Comparison of ENCODE assay signal across 9 mouse cellular contexts in the genomic region with DNA sequence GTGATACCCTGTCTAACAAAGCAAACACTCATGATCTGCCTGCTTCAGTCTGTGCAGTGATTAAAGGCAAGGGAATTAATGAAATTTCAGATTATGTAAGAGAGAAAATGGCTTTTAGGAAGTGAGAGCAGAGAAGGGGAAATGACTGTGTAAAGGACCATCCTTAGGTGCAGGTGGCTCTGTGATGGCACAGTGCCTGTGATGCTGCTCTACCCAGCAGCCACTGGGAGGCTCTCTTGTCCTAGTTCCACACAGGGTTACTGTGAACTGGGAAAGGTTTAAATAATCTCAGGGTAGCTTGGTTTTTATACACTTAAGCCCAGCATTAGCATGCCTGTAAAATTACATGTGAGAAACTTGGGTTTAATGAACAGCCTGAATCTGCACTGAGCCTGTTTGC. TPM values are rescaled to one million over a fixed set of nuclear protein-coding genes. Genes with fewer than 3 reads are reported as not detected.
DNase-seq lines count a peak whose midpoint lies in the region; ATAC-seq and TF ChIP-seq lines count a peak whose summit lies in the region.
"Had no signal": no experiment of that assay in that cellular context is flagged by ENCODE, and none has a peak within 500 bp of the region (broad histone marks: within the 10 kb centered on the region; RNA-seq: fewer than 3 reads in every experiment).

No protein-coding gene starts in this region.

- peaks cover 36% of the 10 kb centered on the region for H3K36me3 ChIP-seq in embryonic facial prominence, embryonic 12.5 days
- H3K36me3 ChIP-seq in hindbrain, embryonic 11.5 days (ENCODE audit: control insufficient read depth, insufficient read depth, low read length), result no peaks in the 10 kb centered on the region
- peaks cover 43% of the 10 kb centered on the region for H3K36me3 ChIP-seq in midbrain, embryonic 14.5 days (ENCODE audit: control insufficient read depth, insufficient read depth, low read length)

- H3K27ac ChIP-seq in left cerebral cortex, adult 2 months, result no peak overlapping the region
- no peak overlapping the region for H3K27ac ChIP-seq in embryonic facial prominence, embryonic 12.5 days
- no peak overlapping the region for H3K27ac ChIP-seq in hindbrain, embryonic 11.5 days (ENCODE audit: low read depth, low read length)
- H3K27ac ChIP-seq in midbrain, embryonic 14.5 days (replicated peaks; ENCODE audit: low read depth, low read length), result no peak overlapping the region
- H3K27ac ChIP-seq: limb, embryonic 12.5 days had no signal

- H3K4me1 ChIP-seq in embryonic facial prominence, embryonic 12.5 days, result no peaks in the 10 kb centered on the region
- no peaks in the 10 kb centered on the region for H3K4me1 ChIP-seq in hindbrain, embryonic 11.5 days (replicated peaks; ENCODE audit: control insufficient read depth, insufficient read depth, low read length)
- no peaks in the 10 kb centered on the region for H3K4me1 ChIP-seq in midbrain, embryonic 14.5 days (ENCODE audit: control insufficient read depth, insufficient read depth, low read length)
- H3K4me1 ChIP-seq: limb, embryonic 12.5 days had no signal

- peak; percentile 80 for TF ChIP-seq CTCF in left cerebral cortex, adult 2 months (IDR thresholded peaks at IDR 0.05)

- ATAC-seq in activated CD4-positive, CD25-positive, alpha-beta regulatory T cell, adult 4 months, result peak; percentile 32
- ATAC-seq in embryonic facial prominence, embryonic 12.5 days (ENCODE audit: insufficient number of reproducible peaks, insufficient read depth, low FRiP score, low TSS enrichment), result 0 out of 2 replicates have a peak, but pooled peaks have one; percentile 64
- ATAC-seq in hindbrain, embryonic 11.5 days (ENCODE audit: low FRiP score), result no peak
- ATAC-seq in midbrain, embryonic 14.5 days (ENCODE audit: low FRiP score, low TSS enrichment), result no peak; the same call in 1 of the 2 replicates

- no peak overlapping the region for H3K4me3 ChIP-seq in left cerebral cortex, adult 2 months
- H3K4me3 ChIP-seq in embryonic facial prominence, embryonic 12.5 days, result no peak overlapping the region
- no peak overlapping the region for H3K4me3 ChIP-seq in hindbrain, embryonic 11.5 days (ENCODE audit: low read depth, low read length)
- no peak overlapping the region for H3K4me3 ChIP-seq in midbrain, embryonic 14.5 days (replicated peaks; ENCODE audit: low read depth, low read length)
- H3K4me3 ChIP-seq: limb, embryonic 12.5 days had no signal

- no peak overlapping the region for H3K9ac ChIP-seq in embryonic facial prominence, embryonic 12.5 days
- no peak overlapping the region for H3K9ac ChIP-seq in hindbrain, embryonic 11.5 days (ENCODE audit: low read depth, low read length)
- no peak overlapping the region for H3K9ac ChIP-seq in midbrain, embryonic 14.5 days (replicated peaks; ENCODE audit: low read length)
- H3K9ac ChIP-seq: limb, embryonic 12.5 days had no signal

- no peaks in the 10 kb centered on the region for H3K9me3 ChIP-seq in embryonic facial prominence, embryonic 12.5 days
- H3K9me3 ChIP-seq in hindbrain, embryonic 11.5 days (ENCODE audit: control insufficient read depth, low read length), result no peaks in the 10 kb centered on the region
- no peaks in the 10 kb centered on the region for H3K9me3 ChIP-seq in midbrain, embryonic 14.5 days (ENCODE audit: control insufficient read depth, low read length)
- H3K9me3 ChIP-seq: limb, embryonic 12.5 days had no signal

- DNase-seq in left cerebral cortex, adult 2 months (ENCODE audit: extremely low spot score in 1 of 2, low spot score in 2 of 2), result peak; percentile 46 to 62
- no peak for DNase-seq in left cerebral cortex, adult 11 months (ENCODE audit: low spot score)
- DNase-seq in hindbrain, embryonic 11.5 days (ENCODE audit: low spot score), result peak; percentile 21
- DNase-seq in layer of hippocampus, postnatal 14 days (ENCODE audit: low spot score in 2 of 2), result peak; percentile 61 to 72
- peak; percentile 74 for DNase-seq in midbrain, embryonic 14.5 days
- DNase-seq in thymus, postnatal 10 days (ENCODE audit: low spot score in 2 of 2), result peak; percentile 14 to 44

- H3K4me2 ChIP-seq in embryonic facial prominence, embryonic 12.5 days (replicated peaks), result no peak overlapping the region
- H3K4me2 ChIP-seq in hindbrain, embryonic 11.5 days (replicated peaks; ENCODE audit: low read depth, low read length), result no peak overlapping the region
- H3K4me2 ChIP-seq in midbrain, embryonic 14.5 days (ENCODE audit: low read length), result no peak overlapping the region
- H3K4me2 ChIP-seq: limb, embryonic 12.5 days had no signal

- intact Hi-C loops in left cerebral cortex, adult 2 months (cut with DNase I), result loop anchor here (2.0 to 10.0 kb wide), 5 partner anchors 201 to 953 kb away; a partner anchor contains a TSS

- no peaks in the 10 kb centered on the region for H3K27me3 ChIP-seq in embryonic facial prominence, embryonic 12.5 days
- H3K27me3 ChIP-seq in hindbrain, embryonic 11.5 days (ENCODE audit: control insufficient read depth, insufficient read depth, low read length), result no peaks in the 10 kb centered on the region
- no peaks in the 10 kb centered on the region for H3K27me3 ChIP-seq in midbrain, embryonic 14.5 days (ENCODE audit: control insufficient read depth, insufficient read depth, low read length)
- H3K27me3 ChIP-seq: limb, embryonic 12.5 days had no signal

RNA-seq across cellular contexts. Expression of a gene that starts 20.0 kb away (rescaled TPM):
- total RNA-seq in left cerebral cortex, adult 2 months (2021), result 1 to 10 TPM in 1 of 2 experiments, under 1 TPM in 1; 0.93 to 1.4 TPM
- polyA plus RNA-seq in activated CD4-positive, CD25-positive, alpha-beta regulatory T cell, adult 4 months (2017; shearing (Covaris generic)), result under 1 TPM; 0.53 to 0.64 TPM
- 2.4 and 2.5 TPM in 2 replicates for polyA plus RNA-seq in embryonic facial prominence, embryonic 12.5 days (2016; fragmentation: Nextera tagmentation; extraction: Ambion mirVana)
- polyA plus RNA-seq in hindbrain, embryonic 11.5 days (2014; fragmentation: Nextera tagmentation; extraction: Ambion mirVana), result 0.33 and 0.52 TPM in 2 replicates
- total RNA-seq in layer of hippocampus, postnatal 14 days (2021), result 1 to 10 TPM; 1.1 to 1.2 TPM
- polyA plus RNA-seq in midbrain, embryonic 14.5 days (2014; fragmentation: Nextera tagmentation; extraction: Ambion mirVana), result 0.16 and 0.30 TPM in 2 replicates

RNA-seq across cellular contexts. Expression of a gene that starts 27.2 kb away (rescaled TPM):
- total RNA-seq in left cerebral cortex, adult 2 months (2021), result 10 to 100 TPM; 19.7 to 20.2 TPM
- 1 to 10 TPM; 1.5 to 2.3 TPM for polyA plus RNA-seq in activated CD4-positive, CD25-positive, alpha-beta regulatory T cell, adult 4 months (2017; shearing (Covaris generic))
- 6.6 and 8.2 TPM in 2 replicates for polyA plus RNA-seq in embryonic facial prominence, embryonic 12.5 days (2016; fragmentation: Nextera tagmentation; extraction: Ambion mirVana)
- polyA plus RNA-seq in hindbrain, embryonic 11.5 days (2014; fragmentation: Nextera tagmentation; extraction: Ambion mirVana), result 11.5 and 13.4 TPM in 2 replicates
- total RNA-seq in layer of hippocampus, postnatal 14 days (2021), result 10 to 100 TPM; 19.5 to 23.9 TPM
- 6.1 and 9.4 TPM in 2 replicates for polyA plus RNA-seq in midbrain, embryonic 14.5 days (2014; fragmentation: Nextera tagmentation; extraction: Ambion mirVana)

Comparison
In these comparisons a context has a peak if more than half of its experiments do, and no peak if none do; other contexts are left out.
1. ATAC-seq: peak in activated CD4-positive, CD25-positive, alpha-beta regulatory T cell, adult 4 months (single experiment) and embryonic facial prominence, embryonic 12.5 days (single experiment); none in hindbrain, embryonic 11.5 days (single experiment) and midbrain, embryonic 14.5 days (single experiment).